Mouse (Mus musculus): ENCODE results near the gene Frmd3.
"Not testable (repeated sequence)": the region's sequence is repeated elsewhere in the genome, so short reads cannot be mapped to it uniquely, and the experiment has no call there.

GRCm38 (mm10) chr4:74221780-74222179 is 208.5 kb downstream of the Frmd3 start:
- TF ChIP-seq CTCF (conservative IDR thresholded peaks at IDR 0.05; ENCODE audit: insufficient read depth, insufficient read length, low read depth, low read length); POLR2A (IDR thresholded peaks at IDR 0.05; ENCODE audit: low read depth, low read length): not testable (repeated sequence)

All from kidney, adult 2 months (tissue).